In the genomic region with DNA sequence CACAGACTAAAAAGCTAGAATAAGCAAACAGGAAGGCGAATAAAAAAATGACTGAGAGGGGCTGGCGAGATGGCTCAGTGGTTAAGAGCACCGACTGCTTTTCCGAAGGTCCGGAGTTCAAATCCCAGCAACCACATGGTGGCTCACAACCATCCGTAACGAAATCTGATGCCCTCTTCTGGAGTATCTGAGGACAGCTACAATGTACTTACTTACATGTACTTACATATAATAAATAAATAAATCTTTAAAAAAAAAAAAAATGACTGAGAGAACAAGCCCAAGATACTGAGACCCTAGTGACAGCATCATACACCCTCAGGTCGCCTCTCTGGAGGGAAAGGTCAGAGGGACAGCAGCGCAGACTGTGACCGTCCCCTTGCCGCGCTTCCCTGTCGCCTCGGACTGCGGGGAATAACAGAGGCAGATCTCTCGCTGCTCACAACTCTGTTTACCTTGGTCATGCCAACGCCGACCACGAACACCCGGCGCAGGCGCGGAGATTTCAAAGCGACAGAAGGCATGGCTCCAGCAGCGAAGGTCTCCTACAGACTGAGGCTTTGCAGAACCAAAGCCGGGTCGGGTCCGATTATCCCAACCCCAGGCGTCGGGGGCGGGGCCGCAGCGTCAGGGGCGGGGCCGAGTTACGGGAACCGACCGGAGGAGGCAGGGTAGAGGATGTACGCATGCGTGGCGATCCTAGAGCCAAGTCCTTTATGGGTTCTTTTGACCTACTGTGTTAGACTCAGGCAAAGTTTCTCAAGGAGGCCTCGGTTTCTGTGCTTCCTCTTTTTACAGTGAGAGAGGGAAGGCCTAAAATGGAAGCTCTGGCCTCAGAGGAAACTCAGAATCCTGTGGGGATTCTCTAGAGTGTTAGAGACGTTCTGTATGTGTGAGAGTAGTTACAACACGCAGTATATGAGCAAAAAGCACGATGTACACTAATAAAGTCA, we compare ENCODE assay signal across 8 mouse cellular contexts. TPM values are rescaled to one million over a fixed set of nuclear protein-coding genes. Genes with fewer than 3 reads are reported as not detected.
DNase-seq lines count a peak whose midpoint lies in the region; ATAC-seq and TF ChIP-seq lines count a peak whose summit lies in the region.

No protein-coding gene starts in this region.

- peak overlapping the region; percentile 83 for H3K4me3 ChIP-seq in heart, embryonic 12.5 days
- peak overlapping the region; percentile 66 for H3K4me3 ChIP-seq in kidney, postnatal 0 days (replicated peaks; ENCODE audit: low read depth, low read length)
- peak overlapping the region; percentile 57 for H3K4me3 ChIP-seq in liver, embryonic 11.5 days (ENCODE audit: low read depth, low read length)
- H3K4me3 ChIP-seq in stomach, embryonic 14.5 days (ENCODE audit: low read depth, low read length), result peak overlapping the region; percentile 51

- no peaks in the 10 kb centered on the region for H3K27me3 ChIP-seq in heart, embryonic 12.5 days (replicated peaks)
- no peaks in the 10 kb centered on the region for H3K27me3 ChIP-seq in kidney, postnatal 0 days (ENCODE audit: insufficient read depth, low read length)
- H3K27me3 ChIP-seq in liver, embryonic 11.5 days (replicated peaks; ENCODE audit: control insufficient read depth, insufficient read depth, low read length), result no peaks in the 10 kb centered on the region
- H3K27me3 ChIP-seq in stomach, embryonic 14.5 days (ENCODE audit: control insufficient read depth, insufficient read depth, low read length), result no peaks in the 10 kb centered on the region

- peak; percentile 96 for ATAC-seq in erythroblast, adult 5-6 weeks (replicated peaks; ENCODE audit: low FRiP score, poor library complexity, severe bottlenecking)
- peak; percentile 91 for ATAC-seq in heart, embryonic 12.5 days (ENCODE audit: insufficient number of reproducible peaks, low FRiP score)
- ATAC-seq in kidney, postnatal 0 days (replicated peaks; ENCODE audit: low FRiP score, low read depth), result peak; percentile 90
- peak; percentile 91 for ATAC-seq in liver, embryonic 11.5 days (replicated peaks; ENCODE audit: low FRiP score)
- peak; percentile 84 for ATAC-seq in stomach, embryonic 14.5 days (ENCODE audit: insufficient number of reproducible peaks, insufficient read depth, low FRiP score, low read depth)

- H3K4me1 ChIP-seq in heart, embryonic 12.5 days (replicated peaks), result no peaks in the 10 kb centered on the region
- no peaks in the 10 kb centered on the region for H3K4me1 ChIP-seq in kidney, postnatal 0 days (replicated peaks; ENCODE audit: insufficient read depth, low read length)
- H3K4me1 ChIP-seq in liver, embryonic 11.5 days (replicated peaks; ENCODE audit: control insufficient read depth, insufficient read depth, low read length), result no peaks in the 10 kb centered on the region
- no peaks in the 10 kb centered on the region for H3K4me1 ChIP-seq in stomach, embryonic 14.5 days (ENCODE audit: control insufficient read depth, insufficient read depth, low read length)

- peak; percentile 92 to 93 for DNase-seq in B cell, adult 2 months
- DNase-seq in brain, adult 2 months (ENCODE audit: low read depth, low spot score), result peak; percentile 96
- peak; percentile 96 for DNase-seq in kidney, postnatal 0 days (ENCODE audit: low spot score)
- peak; percentile 92 for DNase-seq in liver, embryonic 11.5 days (ENCODE audit: low spot score)
- DNase-seq in naive thymus-derived CD4-positive, alpha-beta T cell, adult 2 months (ENCODE audit: low read depth), result peak; percentile 90

- no peak for TF ChIP-seq CTCF in kidney, postnatal 0 days (IDR thresholded peaks at IDR 0.05; ENCODE audit: low read depth)

- no peaks in the 10 kb centered on the region for H3K36me3 ChIP-seq in heart, embryonic 12.5 days
- no peaks in the 10 kb centered on the region for H3K36me3 ChIP-seq in kidney, postnatal 0 days (ENCODE audit: insufficient read depth, low read length)
- no peaks in the 10 kb centered on the region for H3K36me3 ChIP-seq in liver, embryonic 11.5 days (ENCODE audit: control insufficient read depth, insufficient read depth, low read length)
- H3K36me3 ChIP-seq in stomach, embryonic 14.5 days (ENCODE audit: control insufficient read depth, insufficient read depth, low read length), result no peaks in the 10 kb centered on the region

- peak overlapping the region; percentile 33 for H3K27ac ChIP-seq in heart, embryonic 12.5 days (ENCODE audit: poor library complexity, severe bottlenecking)
- H3K27ac ChIP-seq in kidney, postnatal 0 days, result peak overlapping the region; percentile 58
- peak overlapping the region; percentile 35; the same call in 1 of the 2 replicates for H3K27ac ChIP-seq in liver, embryonic 11.5 days (ENCODE audit: low read depth, low read length)
- H3K27ac ChIP-seq in stomach, embryonic 14.5 days (ENCODE audit: low read length), result no peak overlapping the region

- 12% methylated on average over 45 of the region's 45 CpGs for WGBS in heart, embryonic 12.5 days
- 15% methylated on average over 43 of the region's 45 CpGs for WGBS in kidney, postnatal 0 days
- WGBS in liver, embryonic 11.5 days, result 9% methylated on average over 43 of the region's 45 CpGs
- 13% methylated on average over 43 of the region's 45 CpGs for WGBS in stomach, embryonic 14.5 days

- no peaks in the 10 kb centered on the region for H3K9me3 ChIP-seq in heart, embryonic 12.5 days (replicated peaks)
- H3K9me3 ChIP-seq in kidney, postnatal 0 days (replicated peaks; ENCODE audit: low read length), result no peaks in the 10 kb centered on the region
- H3K9me3 ChIP-seq in liver, embryonic 11.5 days (ENCODE audit: control insufficient read depth, low read length), result no peaks in the 10 kb centered on the region
- no peaks in the 10 kb centered on the region for H3K9me3 ChIP-seq in stomach, embryonic 14.5 days (ENCODE audit: control insufficient read depth, low read depth, low read length)

- peak overlapping the region; percentile 75 for H3K9ac ChIP-seq in heart, embryonic 12.5 days
- peak overlapping the region; percentile 51; the same call in 1 of the 2 replicates for H3K9ac ChIP-seq in kidney, postnatal 0 days (ENCODE audit: low read depth, low read length)
- peak overlapping the region; percentile 46; the same call in 1 of the 2 replicates for H3K9ac ChIP-seq in liver, embryonic 11.5 days (ENCODE audit: low read depth, low read length)
- peak overlapping the region; percentile 10 for H3K9ac ChIP-seq in stomach, embryonic 14.5 days (replicated peaks; ENCODE audit: low read depth, low read length)

- H3K4me2 ChIP-seq in heart, embryonic 12.5 days, result peak overlapping the region; percentile 70
- peak overlapping the region; percentile 60 for H3K4me2 ChIP-seq in kidney, postnatal 0 days (ENCODE audit: low read length)
- peak overlapping the region; percentile 56 for H3K4me2 ChIP-seq in liver, embryonic 11.5 days
- H3K4me2 ChIP-seq in stomach, embryonic 14.5 days (replicated peaks; ENCODE audit: low read depth, low read length), result peak overlapping the region; percentile 37

RNA-seq across cellular contexts. Expression of a gene that starts 22.0 kb away (rescaled TPM):
- total RNA-seq in erythroblast, adult 5-6 weeks (2015; ENCODE audit: low replicate concordance), result not detected in 2 replicates
- total RNA-seq in erythroblast, adult 5-6 weeks (2017; ENCODE audit: low replicate concordance), result not detected in 2 replicates
- polyA plus RNA-seq in heart, embryonic 12.5 days (2016; fragmentation: Nextera tagmentation; extraction: Ambion mirVana), result 0.55 and 0.59 TPM in 2 replicates
- 1.2 and 1.4 TPM in 2 replicates for polyA plus RNA-seq in kidney, postnatal 0 days (2015; fragmentation: Nextera tagmentation; extraction: Ambion mirVana)
- polyA plus RNA-seq in liver, embryonic 11.5 days (2014; fragmentation: Nextera tagmentation; extraction: Ambion mirVana), result 0.40 and 0.92 TPM in 2 replicates
- 3.4 and 5.5 TPM in 2 replicates for polyA plus RNA-seq in stomach, embryonic 14.5 days (2014; fragmentation: Nextera tagmentation; extraction: Ambion mirVana)

RNA-seq across cellular contexts. Expression of a gene that starts 26.6 kb away (rescaled TPM):
- 78.6 and 95.5 TPM in 2 replicates for total RNA-seq in erythroblast, adult 5-6 weeks (2015; ENCODE audit: low replicate concordance)
- 74.2 and 99.8 TPM in 2 replicates for total RNA-seq in erythroblast, adult 5-6 weeks (2017; ENCODE audit: low replicate concordance)
- polyA plus RNA-seq in heart, embryonic 12.5 days (2016; fragmentation: Nextera tagmentation; extraction: Ambion mirVana), result 166 and 168 TPM in 2 replicates
- 363 and 369 TPM in 2 replicates for polyA plus RNA-seq in kidney, postnatal 0 days (2015; fragmentation: Nextera tagmentation; extraction: Ambion mirVana)
- polyA plus RNA-seq in liver, embryonic 11.5 days (2014; fragmentation: Nextera tagmentation; extraction: Ambion mirVana), result 231 and 232 TPM in 2 replicates
- 201 and 213 TPM in 2 replicates for polyA plus RNA-seq in stomach, embryonic 14.5 days (2014; fragmentation: Nextera tagmentation; extraction: Ambion mirVana)

RNA-seq across cellular contexts. Expression of a gene that starts 47.0 kb away (rescaled TPM):
- total RNA-seq in erythroblast, adult 5-6 weeks (2015; ENCODE audit: low replicate concordance), result not detected in 2 replicates
- total RNA-seq in erythroblast, adult 5-6 weeks (2017; ENCODE audit: low replicate concordance), result not detected in 2 replicates
- polyA plus RNA-seq in heart, embryonic 12.5 days (2016; fragmentation: Nextera tagmentation; extraction: Ambion mirVana), result 14.5 and 14.6 TPM in 2 replicates
- polyA plus RNA-seq in kidney, postnatal 0 days (2015; fragmentation: Nextera tagmentation; extraction: Ambion mirVana), result 41.6 and 44.6 TPM in 2 replicates
- polyA plus RNA-seq in liver, embryonic 11.5 days (2014; fragmentation: Nextera tagmentation; extraction: Ambion mirVana), result 17.6 and 20.4 TPM in 2 replicates
- 36.0 and 40.5 TPM in 2 replicates for polyA plus RNA-seq in stomach, embryonic 14.5 days (2014; fragmentation: Nextera tagmentation; extraction: Ambion mirVana)

Comparison
In these comparisons a context has a peak if more than half of its experiments do, and no peak if none do; other contexts are left out.
1. H3K9ac ChIP-seq: peak in every context shown above with its lines; median percentile 75 in heart, embryonic 12.5 days; 51 in kidney, postnatal 0 days; 46 in liver, embryonic 11.5 days; 10 in stomach, embryonic 14.5 days.